ENCODE assay signal across 8 mouse cellular contexts in the genomic region with DNA sequence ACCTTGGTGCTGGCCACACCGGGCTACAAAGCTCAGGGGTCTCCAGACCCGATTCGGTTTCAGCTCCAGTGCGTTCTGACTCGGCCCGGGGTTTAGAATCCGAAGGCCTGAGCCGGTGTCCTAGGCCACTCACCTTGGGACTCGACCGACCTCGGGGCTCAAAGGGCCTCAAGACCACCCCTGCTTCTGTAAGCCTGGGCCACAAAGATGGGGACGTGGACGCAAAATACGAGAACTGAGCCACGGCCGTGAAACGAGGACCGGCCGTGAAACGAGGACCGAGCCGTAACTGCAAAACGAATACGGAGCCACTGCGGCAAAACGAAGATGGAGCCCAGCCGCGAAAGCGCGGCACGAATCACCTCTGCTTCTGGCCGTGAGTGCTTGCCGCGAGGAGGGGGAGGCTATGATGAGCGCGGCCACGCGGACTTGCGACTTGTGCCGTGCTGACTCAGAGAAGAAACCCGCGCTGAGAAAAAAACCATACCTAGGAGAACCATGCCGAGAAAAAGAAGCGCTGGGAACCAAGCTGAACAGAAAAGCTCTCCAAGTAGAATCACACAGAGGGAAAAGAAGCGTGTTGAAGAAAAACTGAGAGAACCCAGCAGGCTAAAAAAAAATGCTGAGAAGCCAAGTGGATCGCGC.
A peak's percentile ranks its signal among the peaks of the same experiment; 100 is the strongest.
DNase-seq lines count a peak whose midpoint lies in the region; ATAC-seq and TF ChIP-seq lines count a peak whose summit lies in the region.

No protein-coding gene starts in this region.

- peak; percentile 23; the same call in 1 of the 2 replicates for TF ChIP-seq POLR2A in lung, adult 2 months (IDR thresholded peaks at IDR 0.05; ENCODE audit: borderline replicate concordance, extremely low read depth, low read depth, low read length)

- peaks cover 37% of the 10 kb centered on the region for H3K36me3 ChIP-seq in heart, embryonic 10.5 days
- H3K36me3 ChIP-seq in kidney, embryonic 16.5 days (ENCODE audit: insufficient read depth, low read length): 0 out of 2 replicates have a peak, but pooled peaks cover 4% of the 10 kb centered on the region
- no peaks in the 10 kb centered on the region for H3K36me3 ChIP-seq in neural tube, embryonic 14.5 days (ENCODE audit: control insufficient read depth, insufficient read depth, low read length)

- no peak for ATAC-seq in kidney, embryonic 16.5 days (ENCODE audit: low FRiP score, low TSS enrichment)
- no peak for ATAC-seq in neural tube, embryonic 14.5 days (ENCODE audit: low read depth)

- H3K4me2 ChIP-seq in kidney, embryonic 16.5 days (replicated peaks; ENCODE audit: low read depth, low read length): peak overlapping the region; percentile 55
- peak overlapping the region; percentile 56; the same call in 1 of the 2 replicates for H3K4me2 ChIP-seq in neural tube, embryonic 14.5 days (ENCODE audit: low read depth, low read length)

- H3K4me3 ChIP-seq in heart, embryonic 10.5 days: peak overlapping the region; percentile 71
- H3K4me3 ChIP-seq in kidney, embryonic 16.5 days (ENCODE audit: low read length): peak overlapping the region; percentile 62
- H3K4me3 ChIP-seq in lung, adult 2 months (replicated peaks; ENCODE audit: extremely low read depth, low read depth, low read length): peak overlapping the region; percentile 76
- H3K4me3 ChIP-seq in neural tube, embryonic 14.5 days (ENCODE audit: low read depth, low read length): peak overlapping the region; percentile 53

- peak; percentile 36 for DNase-seq in ovary, postnatal 36 days (ENCODE audit: low spot score)
- no peak for DNase-seq in ovary, postnatal 14 days (ENCODE audit: low spot score)
- peak; percentile 52 to 66 for DNase-seq in cerebellum, postnatal 25 days
- no peak for DNase-seq in heart, embryonic 10.5 days (ENCODE audit: low spot score)
- DNase-seq in lung, adult 2 months: peak; percentile 39
- DNase-seq in thymus, postnatal 10 days (ENCODE audit: low spot score in 2 of 2): peak; percentile 11 to 20

- WGBS in heart, embryonic 10.5 days: 49% methylated on average over 47 of the region's 47 CpGs
- 48% methylated on average over 47 of the region's 47 CpGs for WGBS in kidney, embryonic 16.5 days
- WGBS in lung, adult 2 months: 53% methylated on average over 47 of the region's 47 CpGs
- WGBS in neural tube, embryonic 14.5 days: 49% methylated on average over 47 of the region's 47 CpGs

- peak overlapping the region; percentile 65 for H3K9ac ChIP-seq in kidney, embryonic 16.5 days (replicated peaks; ENCODE audit: low read length)
- H3K9ac ChIP-seq in neural tube, embryonic 14.5 days (replicated peaks; ENCODE audit: low read depth, low read length): peak overlapping the region; percentile 70

- peak overlapping the region; percentile 89 for H3K27ac ChIP-seq in heart, embryonic 10.5 days
- H3K27ac ChIP-seq in kidney, embryonic 16.5 days (ENCODE audit: low read length): peak overlapping the region; percentile 79
- peak overlapping the region; percentile 70 for H3K27ac ChIP-seq in neural tube, embryonic 14.5 days (ENCODE audit: low read depth, low read length)

- no peak for TF ChIP-seq CTCF in lung, adult 2 months (IDR thresholded peaks at IDR 0.05; ENCODE audit: insufficient read depth, low read length)

- H3K4me1 ChIP-seq in heart, embryonic 10.5 days: peaks cover 33% of the 10 kb centered on the region
- H3K4me1 ChIP-seq in kidney, embryonic 16.5 days (ENCODE audit: insufficient read depth, low read length): peaks cover 21% of the 10 kb centered on the region
- H3K4me1 ChIP-seq in lung, adult 2 months (ENCODE audit: control insufficient read depth, insufficient read depth, low read length): peaks cover 8% of the 10 kb centered on the region; the same call in 1 of the 2 replicates
- H3K4me1 ChIP-seq in neural tube, embryonic 14.5 days (ENCODE audit: control insufficient read depth, insufficient read depth, low read length): peaks cover 14% of the 10 kb centered on the region; the same call in 1 of the 2 replicates

- peaks cover 15% of the 10 kb centered on the region for H3K9me3 ChIP-seq in heart, embryonic 10.5 days
- peaks cover 21% of the 10 kb centered on the region for H3K9me3 ChIP-seq in kidney, embryonic 16.5 days (ENCODE audit: low read length)
- no peaks in the 10 kb centered on the region for H3K9me3 ChIP-seq in neural tube, embryonic 14.5 days (ENCODE audit: control insufficient read depth, low read length)

- H3K27me3 ChIP-seq in heart, embryonic 10.5 days (ENCODE audit: insufficient read depth, poor library complexity, severe bottlenecking): no peaks in the 10 kb centered on the region
- H3K27me3 ChIP-seq in kidney, embryonic 16.5 days (ENCODE audit: insufficient read depth, low read length): no peaks in the 10 kb centered on the region
- H3K27me3 ChIP-seq in neural tube, embryonic 14.5 days (ENCODE audit: control insufficient read depth, insufficient read depth, low read length): no peaks in the 10 kb centered on the region

Comparison
In these comparisons a context has a peak if more than half of its experiments do, and no peak if none do; other contexts are left out.
1. DNase-seq: peak in ovary, postnatal 36 days (single experiment), cerebellum, postnatal 25 days (2 of 2), lung, adult 2 months (single experiment) and thymus, postnatal 10 days (2 of 2); none in ovary, postnatal 14 days (single experiment) and heart, embryonic 10.5 days (single experiment).
2. Peak in every context shown above with its lines, with median percentiles within 50 percentile points of each other: H3K27ac ChIP-seq and H3K4me3 ChIP-seq.